17 mouse cellular contexts compared by ENCODE assay signal in genomic region chr3:55496462-55496941, GRCm38 (mm10). TPM values are rescaled to one million over a fixed set of nuclear protein-coding genes. Genes with fewer than 3 reads are reported as not detected.
DNase-seq lines count a peak whose midpoint lies in the region; ATAC-seq lines count a peak whose summit lies in the region.
"Had no signal": no experiment of that assay in that cellular context is flagged by ENCODE, and none has a peak within 500 bp of the region (broad histone marks: within the 10 kb centered on the region; RNA-seq: fewer than 3 reads in every experiment).

No protein-coding gene starts in this region.

- H3K27me3 ChIP-seq in kidney, embryonic 15.5 days = no peaks in the 10 kb centered on the region
- no peaks in the 10 kb centered on the region for H3K27me3 ChIP-seq in embryonic facial prominence, embryonic 11.5 days (ENCODE audit: control insufficient read depth, insufficient read depth, low read length)
- H3K27me3 ChIP-seq in intestine, embryonic 15.5 days (replicated peaks) = no peaks in the 10 kb centered on the region
- no peaks in the 10 kb centered on the region for H3K27me3 ChIP-seq in neural tube, embryonic 13.5 days

- peaks cover 6% of the 10 kb centered on the region; the same call in 1 of the 2 replicates for H3K4me1 ChIP-seq in kidney, embryonic 15.5 days
- no peaks in the 10 kb centered on the region for H3K4me1 ChIP-seq in embryonic facial prominence, embryonic 11.5 days (ENCODE audit: control insufficient read depth, insufficient read depth, low read length)
- H3K4me1 ChIP-seq in intestine, embryonic 15.5 days (replicated peaks) = no peaks in the 10 kb centered on the region
- peaks cover 14% of the 10 kb centered on the region for H3K4me1 ChIP-seq in neural tube, embryonic 13.5 days (replicated peaks)

- peak; percentile 52; the same call in 1 of the 2 replicates for ATAC-seq in kidney, embryonic 15.5 days (replicated peaks; ENCODE audit: low FRiP score)
- 0 out of 2 replicates have a peak, but pooled peaks have one; percentile 12 for ATAC-seq in embryonic facial prominence, embryonic 11.5 days (replicated peaks; ENCODE audit: insufficient number of reproducible peaks, low FRiP score, low TSS enrichment, low read depth)
- ATAC-seq in intestine, embryonic 15.5 days = peak; percentile 82
- ATAC-seq in neural tube, embryonic 13.5 days (ENCODE audit: low read depth) = peak; percentile 89
- ATAC-seq: hindbrain, postnatal 0 days had no signal

- DNase-seq in kidney, postnatal 14 days = no peak
- DNase-seq in embryonic facial prominence, embryonic 11.5 days (ENCODE audit: low spot score) = peak; percentile 80
- no peak for DNase-seq in lung, postnatal 10 days
- no peak for DNase-seq in cerebellum, postnatal 10 days
- DNase-seq: cerebellum, adult 11 months; kidney, postnatal 36 days; layer of hippocampus, postnatal 36 days; left cerebral cortex, postnatal 4 days; lung, adult 18-20 months; lung, postnatal 4 days had no signal

- 0 out of 2 replicates have a peak overlapping the region, but pooled peaks have one; percentile 42 for H3K27ac ChIP-seq in kidney, embryonic 15.5 days
- no peak overlapping the region for H3K27ac ChIP-seq in embryonic facial prominence, embryonic 11.5 days (replicated peaks; ENCODE audit: low read depth, low read length)
- no peak overlapping the region for H3K27ac ChIP-seq in intestine, embryonic 15.5 days
- H3K27ac ChIP-seq in neural tube, embryonic 13.5 days (replicated peaks) = peak overlapping the region; percentile 38; the same call in 1 of the 2 replicates
- H3K27ac ChIP-seq: hindbrain, postnatal 0 days; midbrain, embryonic 12.5 days had no signal

- no peaks in the 10 kb centered on the region for H3K36me3 ChIP-seq in kidney, embryonic 15.5 days
- H3K36me3 ChIP-seq in embryonic facial prominence, embryonic 11.5 days (replicated peaks; ENCODE audit: control insufficient read depth, insufficient read depth, low read depth, low read length) = no peaks in the 10 kb centered on the region
- H3K36me3 ChIP-seq in intestine, embryonic 15.5 days = no peaks in the 10 kb centered on the region
- H3K36me3 ChIP-seq in neural tube, embryonic 13.5 days = peaks cover 29% of the 10 kb centered on the region

- H3K4me3 ChIP-seq in kidney, embryonic 15.5 days (replicated peaks) = no peak overlapping the region
- H3K4me3 ChIP-seq in embryonic facial prominence, embryonic 11.5 days (ENCODE audit: low read depth, low read length) = no peak overlapping the region
- no peak overlapping the region for H3K4me3 ChIP-seq in intestine, embryonic 15.5 days (replicated peaks)
- no peak overlapping the region for H3K4me3 ChIP-seq in neural tube, embryonic 13.5 days
- H3K4me3 ChIP-seq: midbrain, embryonic 12.5 days had no signal

- H3K4me2 ChIP-seq in kidney, embryonic 15.5 days = no peak overlapping the region
- H3K4me2 ChIP-seq in embryonic facial prominence, embryonic 11.5 days (ENCODE audit: low read depth, low read length) = no peak overlapping the region
- H3K4me2 ChIP-seq in intestine, embryonic 15.5 days (replicated peaks) = no peak overlapping the region
- no peak overlapping the region for H3K4me2 ChIP-seq in neural tube, embryonic 13.5 days
- H3K4me2 ChIP-seq: midbrain, embryonic 12.5 days had no signal

- H3K9me3 ChIP-seq in kidney, embryonic 15.5 days (replicated peaks) = no peaks in the 10 kb centered on the region
- no peaks in the 10 kb centered on the region for H3K9me3 ChIP-seq in embryonic facial prominence, embryonic 11.5 days (replicated peaks; ENCODE audit: control insufficient read depth, low read length)
- no peaks in the 10 kb centered on the region for H3K9me3 ChIP-seq in intestine, embryonic 15.5 days
- H3K9me3 ChIP-seq in neural tube, embryonic 13.5 days = no peaks in the 10 kb centered on the region
- H3K9me3 ChIP-seq: midbrain, embryonic 12.5 days had no signal

- no peak overlapping the region for H3K9ac ChIP-seq in kidney, embryonic 15.5 days
- no peak overlapping the region for H3K9ac ChIP-seq in embryonic facial prominence, embryonic 11.5 days (replicated peaks; ENCODE audit: low read length)
- no peak overlapping the region for H3K9ac ChIP-seq in intestine, embryonic 15.5 days
- no peak overlapping the region for H3K9ac ChIP-seq in neural tube, embryonic 13.5 days
- H3K9ac ChIP-seq: midbrain, embryonic 12.5 days had no signal

- 24% methylated on average over 9 of the region's 9 CpGs for WGBS in kidney, embryonic 15.5 days
- WGBS in embryonic facial prominence, embryonic 11.5 days = 34% methylated on average over 9 of the region's 9 CpGs
- 54% methylated on average over 9 of the region's 9 CpGs for WGBS in intestine, embryonic 15.5 days
- 17% methylated on average over 9 of the region's 9 CpGs for WGBS in neural tube, embryonic 13.5 days

RNA-seq across cellular contexts. Expression of gene Gm21954, which starts 24.5 kb away (rescaled TPM):
- not detected in 2 replicates for polyA plus RNA-seq in kidney, embryonic 15.5 days (2015; fragmentation: Nextera tagmentation; extraction: Ambion mirVana)
- not detected in 2 replicates for polyA plus RNA-seq in embryonic facial prominence, embryonic 11.5 days (2014; fragmentation: Nextera tagmentation; extraction: Ambion mirVana)
- polyA plus RNA-seq in intestine, embryonic 15.5 days (2015; fragmentation: Nextera tagmentation; extraction: Ambion mirVana) = not detected in 2 replicates
- not detected in 2 replicates for polyA plus RNA-seq in neural tube, embryonic 13.5 days (2015; fragmentation: Nextera tagmentation; extraction: Ambion mirVana)
- polyA plus RNA-seq: heart, embryonic 16.5 days; hindbrain, postnatal 0 days; midbrain, embryonic 12.5 days; urinary bladder, adult 2 months had no signal

Comparison
In these comparisons a context has a peak if more than half of its experiments do, and no peak if none do; other contexts are left out.
1. ATAC-seq: peak in every context shown above with its lines; median percentile 89 in neural tube, embryonic 13.5 days; 82 in intestine, embryonic 15.5 days; 52 in kidney, embryonic 15.5 days; 12 in embryonic facial prominence, embryonic 11.5 days.
2. H3K27ac ChIP-seq: peak in kidney, embryonic 15.5 days (single experiment) and neural tube, embryonic 13.5 days (single experiment); none in embryonic facial prominence, embryonic 11.5 days (single experiment) and intestine, embryonic 15.5 days (single experiment).